Mouse (Mus musculus): ENCODE measurements at regions not wholly inside any gene's neighbourhood (a gene's known extent, or its start where the extent isn't known, plus 50 kb on each side); places are given as distances from the start of the nearest gene placed in this dataset.

DNA sequence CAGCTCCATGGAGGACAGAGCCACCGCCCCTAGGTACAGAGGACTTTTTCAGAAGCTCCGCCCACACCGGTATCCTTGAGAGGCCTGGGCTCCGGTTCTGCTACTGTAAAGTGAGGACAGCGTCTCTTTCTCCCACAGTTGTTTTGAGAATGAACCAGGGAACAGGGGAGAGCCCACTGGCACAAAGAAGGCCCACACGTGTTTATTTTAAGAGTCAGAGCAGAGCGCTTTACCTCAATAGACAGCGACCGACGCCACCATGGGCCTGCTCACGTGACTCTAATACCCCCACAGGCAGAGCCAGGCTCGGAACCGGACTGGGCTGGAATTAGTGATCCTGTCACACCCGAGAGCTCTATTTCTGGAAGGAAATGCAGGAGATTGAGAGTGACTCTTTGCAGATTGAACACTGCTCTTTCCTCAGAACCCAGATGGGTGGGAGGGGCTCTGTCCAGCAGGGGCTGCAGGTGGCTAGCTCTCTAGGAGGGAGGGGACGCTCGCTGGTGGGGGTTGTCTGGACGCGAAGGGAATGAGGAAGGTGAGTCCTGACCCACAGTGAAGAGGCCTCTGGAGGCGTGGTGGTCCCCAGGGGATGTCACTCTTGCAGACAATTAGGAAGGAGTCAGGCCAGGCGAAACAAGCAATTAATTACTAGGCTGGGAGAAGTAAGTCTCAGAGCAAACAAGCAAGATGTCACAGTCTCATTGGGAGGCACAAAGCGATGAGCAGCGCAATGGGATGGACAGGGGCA, 354.4 kb upstream of the Zdhhc25 start:
- Histone ChIP-seq H3K4me3 (ENCODE audit: control insufficient read depth in 1 of 2, insufficient read depth in 1 of 2, low read depth in 2 of 2, low read length in 2 of 2) (no peak overlapping the region), H3K27me3 (ENCODE audit: control insufficient read depth in 1 of 2, insufficient read depth in 2 of 2, low read length in 2 of 2) (no peaks in the 10 kb centered on the region), H3K79me2 (ENCODE audit: control insufficient read depth, insufficient read depth, low read length, poor library complexity) (no peaks in the 10 kb centered on the region), H3K4me1 (ENCODE audit: control insufficient read depth in 1 of 2, insufficient read depth in 2 of 2, low read length in 2 of 2) (no peaks in the 10 kb centered on the region), H3K9ac (ENCODE audit: control insufficient read depth, low read depth, low read length, poor library complexity, severe bottlenecking) (no peak overlapping the region), H3K27ac (ENCODE audit: control insufficient read depth, low read depth, low read length) (no peak overlapping the region), H3K9me3 (replicated peaks; ENCODE audit: insufficient read depth, low read length) (no peaks in the 10 kb centered on the region), H3K36me3 (ENCODE audit: control insufficient read depth in 1 of 2, insufficient read depth in 2 of 2, low read length in 2 of 2) (no peaks in the 10 kb centered on the region)
- no peak for DNase-seq (ENCODE audit: low read depth, low spot score)
- no peak for TF ChIP-seq MEF2A (IDR thresholded peaks at IDR 0.05; ENCODE audit: extremely low read depth, insufficient replicate concordance, low read depth, low read length, poor library complexity, severe bottlenecking)
- no peak for TF ChIP-seq POLR2A (IDR thresholded peaks at IDR 0.05; ENCODE audit: control insufficient read depth in 1 of 2, insufficient read depth in 1 of 2, low read depth in 1 of 2, low read length in 2 of 2, poor library complexity in 1 of 2)
- no peak for TF ChIP-seq JUND (IDR thresholded peaks at IDR 0.05; ENCODE audit: low read depth, low read length)
- TF ChIP-seq UBTF (IDR thresholded peaks at IDR 0.05; ENCODE audit: borderline replicate concordance, insufficient read depth, low read depth, low read length) = no peak
- TF ChIP-seq RCOR1 (IDR thresholded peaks at IDR 0.05; ENCODE audit: low read depth, low read length) = no peak
- no peak for TF ChIP-seq ELF1 (IDR thresholded peaks at IDR 0.05; ENCODE audit: low read depth, low read length)
- TF ChIP-seq BHLHE40 (IDR thresholded peaks at IDR 0.05; ENCODE audit: borderline replicate concordance, low read depth, low read length) = no peak
- no peak for TF ChIP-seq USF2 (IDR thresholded peaks at IDR 0.05; ENCODE audit: borderline replicate concordance in 1 of 2, insufficient read depth in 1 of 2, low read depth in 1 of 2, low read length in 2 of 2)
- no peak for TF ChIP-seq CHD2 (IDR thresholded peaks at IDR 0.05; ENCODE audit: low read length)
- no peak for TF ChIP-seq SMC3 (IDR thresholded peaks at IDR 0.05; ENCODE audit: low read depth, low read length)
- TF ChIP-seq TAL1 (IDR thresholded peaks at IDR 0.05; ENCODE audit: low read length) = no peak
- TF ChIP-seq MXI1 (IDR thresholded peaks at IDR 0.05; ENCODE audit: low read depth, low read length) = no peak
- TF ChIP-seq NELFE (IDR thresholded peaks at IDR 0.05; ENCODE audit: low read depth, low read length) = no peak
- TF ChIP-seq MAZ (IDR thresholded peaks at IDR 0.05; ENCODE audit: low read depth, low read length) = no peak
- TF ChIP-seq TBP (IDR thresholded peaks at IDR 0.05; ENCODE audit: low read depth, low read length) = no peak
- no peak for TF ChIP-seq ZMIZ1 (IDR thresholded peaks at IDR 0.05; ENCODE audit: low read depth, low read length)

DNA sequence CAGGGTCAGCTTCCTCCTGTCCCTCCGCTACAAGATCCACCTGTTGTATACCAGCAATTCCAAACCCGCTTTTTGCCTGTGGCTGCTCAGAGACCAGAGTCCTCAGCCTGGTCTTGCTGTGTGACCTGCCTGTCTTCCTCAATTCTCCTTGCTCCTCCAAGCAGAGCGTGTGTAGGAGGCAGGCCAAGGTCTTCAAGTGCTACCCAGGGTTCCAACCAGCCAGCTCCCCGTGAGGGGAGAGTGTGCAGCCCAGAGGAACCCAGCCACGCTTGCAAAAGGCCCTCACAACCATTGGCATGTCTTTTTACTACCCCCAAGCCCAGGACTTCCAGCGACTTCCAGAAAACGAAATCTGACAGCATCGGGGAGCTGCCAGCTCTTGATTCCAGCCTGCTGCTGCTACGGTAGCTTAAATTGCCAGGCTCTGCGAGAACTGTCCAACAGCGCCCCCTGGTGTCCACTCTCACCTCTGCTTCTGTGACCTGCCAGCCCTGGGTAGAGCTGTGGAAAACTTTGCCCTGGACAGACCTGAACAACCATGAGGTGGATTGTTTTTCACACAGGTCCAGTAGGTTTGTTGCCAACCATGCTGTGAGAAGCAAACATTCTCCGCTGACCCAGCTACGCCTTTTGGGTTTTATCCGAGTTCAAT, 352.0 kb upstream of the Zdhhc25 start:
- Histone ChIP-seq H3K36me3 (ENCODE audit: control insufficient read depth in 1 of 2, insufficient read depth in 2 of 2, low read length in 2 of 2) (no peaks in the 10 kb centered on the region), H3K4me3 (ENCODE audit: control insufficient read depth in 1 of 2, insufficient read depth in 1 of 2, low read depth in 2 of 2, low read length in 2 of 2) (no peak overlapping the region), H3K9me3 (replicated peaks; ENCODE audit: insufficient read depth, low read length) (no peaks in the 10 kb centered on the region), H3K27ac (ENCODE audit: control insufficient read depth, low read depth, low read length) (no peak overlapping the region), H3K9ac (ENCODE audit: control insufficient read depth, low read depth, low read length, poor library complexity, severe bottlenecking) (no peak overlapping the region), H3K79me2 (ENCODE audit: control insufficient read depth, insufficient read depth, low read length, poor library complexity) (no peaks in the 10 kb centered on the region), H3K27me3 (ENCODE audit: control insufficient read depth in 1 of 2, insufficient read depth in 2 of 2, low read length in 2 of 2) (no peaks in the 10 kb centered on the region), H3K4me1 (ENCODE audit: control insufficient read depth in 1 of 2, insufficient read depth in 2 of 2, low read length in 2 of 2) (no peaks in the 10 kb centered on the region)
- TF ChIP-seq ZC3H11A (IDR thresholded peaks at IDR 0.05; ENCODE audit: low read depth, low read length) (no peak), CTCF (IDR thresholded peaks at IDR 0.05 in 2 of 3, conservative IDR thresholded peaks at IDR 0.05 in 1 of 3; ENCODE audit: control insufficient read depth in 1 of 3, insufficient read depth in 1 of 3, low read depth in 2 of 3, low read length in 3 of 3, poor library complexity in 1 of 3, severe bottlenecking in 1 of 3) (peak in 1 of 3 experiments; percentile 32; a peak in 2 of 6 replicates), MXI1 (IDR thresholded peaks at IDR 0.05; ENCODE audit: low read depth, low read length) (no peak)
- DNase-seq (ENCODE audit: low read depth, low spot score) = peak; percentile 1
